Mouse (Mus musculus) intestine, embryonic 14.5 days (tissue): Measurements from ENCODE around the gene 4930404N11Rik. TPM values are rescaled to one million over a fixed set of nuclear protein-coding genes. Genes with fewer than 3 reads are reported as not detected.
A peak's percentile ranks its signal among the peaks of the same experiment; 100 is the strongest.

Experiments
- ATAC-seq: fragments of 200-750 bp; cut with Nextera tagmentation; replicated peaks from 2 replicates; pipeline ENCODE4 v1.8.0; 2017; ENCODE audit warnings: low read depth, moderate number of reproducible peaks, moderate TSS enrichment, moderate library complexity; ENCODE audit not compliant: low FRiP score, low TSS enrichment
- DNase-seq: peaks from one replicate; pipeline ENCODE4 v3.0.0-alpha.2; 2018; ENCODE audit warnings: low spot score
- H3K27ac ChIP-seq: fragments of 300-500 bp; sonication (generic); 2 replicates; pipeline ENCODE4 v1.5.1; 2014; ENCODE audit warnings: low read depth, mild to moderate bottlenecking, control low read depth
- H3K27me3 ChIP-seq: fragments of 300-500 bp; sonication (generic); replicated peaks from 2 replicates; pipeline ENCODE4 v1.6.1; 2014; ENCODE audit warnings: low read length, control low read depth; ENCODE audit not compliant: control insufficient read depth, insufficient read depth
- H3K36me3 ChIP-seq: fragments of 300-500 bp; sonication (generic); 2 replicates; pipeline ENCODE4 v1.6.1; 2014; ENCODE audit warnings: low read length, control low read depth; ENCODE audit not compliant: control insufficient read depth, insufficient read depth
- H3K4me1 ChIP-seq: fragments of 300-500 bp; sonication (generic); replicated peaks from 2 replicates; pipeline ENCODE4 v1.6.1; 2014; ENCODE audit warnings: low read length, control low read depth, mixed read lengths; ENCODE audit not compliant: control insufficient read depth, insufficient read depth
- H3K4me2 ChIP-seq: fragments of 300-500 bp; sonication (generic); 2 replicates; pipeline ENCODE4 v1.6.1; 2014; ENCODE audit warnings: low read length
- H3K4me3 ChIP-seq: fragments of 300-500 bp; sonication (generic); 2 replicates; pipeline ENCODE4 v1.5.1; 2014; ENCODE audit warnings: low read depth, low read length, control low read depth, mixed read lengths
- H3K9ac ChIP-seq: fragments of 300-500 bp; sonication (generic); 2 replicates; pipeline ENCODE4 v1.6.1; 2014; ENCODE audit warnings: mild to moderate bottlenecking, low read length
- H3K9me3 ChIP-seq: fragments of 300-500 bp; sonication (generic); 2 replicates; pipeline ENCODE4 v1.6.1; 2016; ENCODE audit warnings: low read length, control low read depth; ENCODE audit not compliant: control insufficient read depth
- WGBS: fragments of 180-500 bp; shearing (Covaris S2); extraction: QIAGEN DNeasy Blood & Tissue Kit; methylation state at CpG from one replicate; pipeline ENCODE4 v1.1.7; 2014; 5-methylcytosine and 5-hydroxymethylcytosine counted together
- polyA plus RNA-seq: library from polyadenylated mRNA; unstranded; fragments of >200 nt; fragmentation: Nextera tagmentation; extraction: Ambion mirVana; gene quantifications from 2 replicates; pipeline ENCODE4 v1.2.1, GENCODE M21; 2014

4930404N11Rik gene
- polyA plus RNA-seq, 1 experiment from 2014 or later = 0.58 TPM

GRCm38 (mm10) chr10:81389373-81389772 is 23.8 kb upstream of the 4930404N11Rik start:
- Histone ChIP-seq H3K4me3 (no peak overlapping the region), H3K9ac (no peak overlapping the region), H3K4me1 (peaks cover 30% of the 10 kb centered on the region), H3K9me3 (no peaks in the 10 kb centered on the region), H3K4me2 (no peak overlapping the region), H3K36me3 (peaks cover 32% of the 10 kb centered on the region), H3K27me3 (no peaks in the 10 kb centered on the region), H3K27ac (no peak overlapping the region)
- no peak for DNase-seq
- ATAC-seq = no peak
- whole genome bisulfite sequencing = 55% methylated on average over 3 of the region's 3 CpGs

GRCm38 (mm10) chr10:81388505-81389055 is 23.0 kb upstream of the 4930404N11Rik start, which contains the start of gene Gm48552:
Gene Gm48552, plus strand, starts transcription at chr10:81389005.
- Histone ChIP-seq H3K27ac (no peak within 1 kb of the TSS), H3K9me3 (no peaks in the 10 kb centered on the region), H3K9ac (no peak within 1 kb of the TSS), H3K36me3 (peaks cover 32% of the 10 kb centered on the region), H3K4me1 (peaks cover 26% of the 10 kb centered on the region), H3K4me3 (no peak within 1 kb of the TSS), H3K27me3 (no peaks in the 10 kb centered on the region), H3K4me2 (no peak within 1 kb of the TSS)
- ATAC-seq (no peak), DNase-seq (no peak)
- WGBS = 50% methylated on average over 5 of the region's 5 CpGs

- 94% methylated on average over 20 of the region's 20 CpGs for WGBS
- DNase-seq = no peak
- no peak overlapping the region for H3K4me2 ChIP-seq
- no peaks in the 10 kb centered on the region for H3K27me3 ChIP-seq
- no peak overlapping the region for H3K9ac ChIP-seq
- H3K9me3 ChIP-seq = no peaks in the 10 kb centered on the region
- H3K36me3 ChIP-seq = peaks cover 32% of the 10 kb centered on the region
- no peak overlapping the region for H3K27ac ChIP-seq
- ATAC-seq = no peak
- peaks cover 18% of the 10 kb centered on the region for H3K4me1 ChIP-seq
- no peak overlapping the region for H3K4me3 ChIP-seq
Observed at GRCm38 (mm10) chr10:81387716-81388115, 22.1 kb upstream of the 4930404N11Rik start.

- Histone ChIP-seq H3K9ac (0 out of 2 replicates have a peak overlapping the region, but pooled peaks have one; percentile 87), H3K36me3 (peaks cover 32% of the 10 kb centered on the region), H3K4me3 (0 out of 2 replicates have a peak overlapping the region, but pooled peaks have one; percentile 97), H3K27me3 (no peaks in the 10 kb centered on the region), H3K4me1 (peaks cover 14% of the 10 kb centered on the region), H3K27ac (no peak overlapping the region), H3K9me3 (no peaks in the 10 kb centered on the region), H3K4me2 (peak overlapping the region; percentile 96)
- DNase-seq (no peak), ATAC-seq (no peak)
- 70% methylated on average over 22 of the region's 22 CpGs for WGBS
Observed at GRCm38 (mm10) chr10:81385603-81386306, 20.1 kb upstream of the 4930404N11Rik start.

GRCm38 (mm10) chr10:81384605-81384982 is 19.0 kb upstream of the 4930404N11Rik start:
- peak overlapping the region; percentile 97 for H3K4me3 ChIP-seq
- H3K27ac ChIP-seq = peak overlapping the region; percentile 85
- H3K4me2 ChIP-seq = peak overlapping the region; percentile 96
- peaks cover 32% of the 10 kb centered on the region for H3K36me3 ChIP-seq
- ATAC-seq (peak; percentile 12; the same call in 1 of the 2 replicates), DNase-seq (no peak)
- H3K9ac ChIP-seq = peak overlapping the region; percentile 87
- H3K27me3 ChIP-seq = no peaks in the 10 kb centered on the region
- peaks cover 14% of the 10 kb centered on the region for H3K4me1 ChIP-seq
- no peaks in the 10 kb centered on the region for H3K9me3 ChIP-seq
- under 1% methylated on average over 19 of the region's 19 CpGs for WGBS

- H3K4me3 ChIP-seq = peak within 1 kb of the TSS; percentile 97
- peak within 1 kb of the TSS; percentile 87 for H3K9ac ChIP-seq
- WGBS = 4% methylated on average over 51 of the region's 54 CpGs
- ATAC-seq (peak; percentile 91), DNase-seq (peak; percentile 100)
- peaks cover 32% of the 10 kb centered on the region for H3K36me3 ChIP-seq
- no peaks in the 10 kb centered on the region for H3K9me3 ChIP-seq
- peaks cover 10% of the 10 kb centered on the region for H3K4me1 ChIP-seq
- H3K4me2 ChIP-seq = peak within 1 kb of the TSS; percentile 96
- no peaks in the 10 kb centered on the region for H3K27me3 ChIP-seq
- H3K27ac ChIP-seq = peak within 1 kb of the TSS; percentile 85
Observed at GRCm38 (mm10) chr10:81383802-81384604, 18.4 kb upstream of the 4930404N11Rik start, which contains the start of the genes Dohh and Gm48551. Gene Dohh, plus strand, starts transcription at chr10:81384428. Gene Gm48551, plus strand, starts transcription at chr10:81384466.

GRCm38 (mm10) chr10:81382039-81382438 is 16.4 kb upstream of the 4930404N11Rik start:
- 68% methylated on average over 5 of the region's 5 CpGs for WGBS
- Histone ChIP-seq H3K9ac (no peak overlapping the region), H3K27me3 (no peaks in the 10 kb centered on the region), H3K4me1 (peaks cover 16% of the 10 kb centered on the region), H3K27ac (no peak overlapping the region), H3K9me3 (no peaks in the 10 kb centered on the region), H3K4me2 (no peak overlapping the region), H3K36me3 (peaks cover 12% of the 10 kb centered on the region), H3K4me3 (no peak overlapping the region)
- peak; percentile 58 for DNase-seq
- no peak for ATAC-seq

GRCm38 (mm10) chr10:81379809-81380378 is 14.3 kb upstream of the 4930404N11Rik start:
- DNase-seq = no peak
- Histone ChIP-seq H3K27ac (no peak overlapping the region), H3K36me3 (peaks cover 8% of the 10 kb centered on the region), H3K4me2 (no peak overlapping the region), H3K9me3 (no peaks in the 10 kb centered on the region), H3K4me3 (no peak overlapping the region), H3K9ac (no peak overlapping the region), H3K27me3 (no peaks in the 10 kb centered on the region), H3K4me1 (peaks cover 16% of the 10 kb centered on the region)
- ATAC-seq = no peak
- WGBS = 86% methylated on average over 6 of the region's 6 CpGs
